Mouse (Mus musculus): ENCODE results near the gene Sdk1.

Gene Sdk1

GRCm38 (mm10) chr5:141240841-141241543 is at the start of gene Sdk1:
Sdk1 (plus strand) TSS chr5:141241490.
- in situ Hi-C loops (cut with MboI, MseI) = no loop called here

- in situ Hi-C loops (cut with MboI, MseI) = no loop called here
Measured at GRCm38 (mm10) chr5:141197278-141197677, 44.0 kb upstream of the Sdk1 start.

- in situ Hi-C loops (cut with MboI, MseI) = no loop called here
Measured at GRCm38 (mm10) chr5:141202276-141203065, 38.8 kb upstream of the Sdk1 start.

- in situ Hi-C loops (cut with MboI, MseI) = no loop called here
Measured at GRCm38 (mm10) chr5:141207061-141207460, 34.2 kb upstream of the Sdk1 start.

GRCm38 (mm10) chr5:141225243-141225642 is 16.0 kb upstream of the Sdk1 start:
- in situ Hi-C loops (cut with MboI, MseI) = no loop called here

GRCm38 (mm10) chr5:141234326-141234725 is 7.0 kb upstream of the Sdk1 start:
- in situ Hi-C loops (cut with MboI, MseI) = no loop called here

- in situ Hi-C loops (cut with MboI, MseI) = no loop called here
Measured at GRCm38 (mm10) chr5:141239401-141239800, 1.9 kb upstream of the Sdk1 start.

- in situ Hi-C loops (cut with MboI, MseI) = no loop called here
Measured at GRCm38 (mm10) chr5:141240441-141240840, 849 bp upstream of the Sdk1 start.

GRCm38 (mm10) chr5:141241645-141242284 is 475 bp downstream of the Sdk1 start:
- in situ Hi-C loops (cut with MboI, MseI) = no loop called here

- in situ Hi-C loops (cut with MboI, MseI) = no loop called here
Measured at GRCm38 (mm10) chr5:141243253-141243965, 2.1 kb downstream of the Sdk1 start.

- in situ Hi-C loops (cut with MboI, MseI) = no loop called here
Measured at GRCm38 (mm10) chr5:141264253-141264652, 23.0 kb downstream of the Sdk1 start.

GRCm38 (mm10) chr5:141277112-141277511 is 35.8 kb downstream of the Sdk1 start:
- in situ Hi-C loops (cut with MboI, MseI) = no loop called here

- in situ Hi-C loops (cut with MboI, MseI) = no loop called here
Measured at GRCm38 (mm10) chr5:141281751-141282150, 40.5 kb downstream of the Sdk1 start.

- in situ Hi-C loops (cut with MboI, MseI) = no loop called here
Measured at GRCm38 (mm10) chr5:141289611-141290010, 48.3 kb downstream of the Sdk1 start.

GRCm38 (mm10) chr5:141295240-141295639 is 54.0 kb downstream of the Sdk1 start:
- in situ Hi-C loops (cut with MboI, MseI) = no loop called here

- in situ Hi-C loops (cut with MboI, MseI) = no loop called here
Measured at GRCm38 (mm10) chr5:141302287-141302694, 61.0 kb downstream of the Sdk1 start.

GRCm38 (mm10) chr5:141303746-141304145 is 62.5 kb downstream of the Sdk1 start:
- in situ Hi-C loops (cut with MboI, MseI) = no loop called here

GRCm38 (mm10) chr5:141304706-141305105 is 63.4 kb downstream of the Sdk1 start:
- in situ Hi-C loops (cut with MboI, MseI) = no loop called here

- in situ Hi-C loops (cut with MboI, MseI) = no loop called here
Measured at GRCm38 (mm10) chr5:141310641-141311040, 69.4 kb downstream of the Sdk1 start.

GRCm38 (mm10) chr5:141311801-141312200 is 70.5 kb downstream of the Sdk1 start:
- in situ Hi-C loops (cut with MboI, MseI) = no loop called here

GRCm38 (mm10) chr5:141312305-141312704 is 71.0 kb downstream of the Sdk1 start:
- in situ Hi-C loops (cut with MboI, MseI) = no loop called here

- in situ Hi-C loops (cut with MboI, MseI) = no loop called here
Measured at GRCm38 (mm10) chr5:141317095-141317494, 75.8 kb downstream of the Sdk1 start.
